Mouse (Mus musculus): ENCODE data around the gene St3gal4.

GRCm38 (mm10) chr9:35044458-35044857 is 74.6 kb downstream of the St3gal4 start:
- TF ChIP-seq POLR2A (IDR thresholded peaks at IDR 0.05; ENCODE audit: borderline replicate concordance, extremely low read depth, insufficient read depth, insufficient read length, poor library complexity, severe bottlenecking): no peak
- no peak for TF ChIP-seq CTCF (IDR thresholded peaks at IDR 0.05; ENCODE audit: borderline replicate concordance, extremely low read depth, insufficient read depth, insufficient read length)
